Mouse (Mus musculus): ENCODE measurements at regions not wholly inside any gene's neighbourhood (a gene's known extent, or its start where the extent isn't known, plus 50 kb on each side); places are given as distances from the start of the nearest gene placed in this dataset.
A peak's percentile ranks its signal among the peaks of the same experiment; 100 is the strongest.

- no peak for DNase-seq
- Histone ChIP-seq H3K4me1 (ENCODE audit: control insufficient read depth, insufficient read depth, low read length) (peaks cover 2% of the 10 kb centered on the region; the same call in 1 of the 2 replicates), H3K4me3 (replicated peaks; ENCODE audit: extremely low read depth, low read depth, low read length) (no peak overlapping the region)
- 65% methylated on average over 15 of the region's 15 CpGs for WGBS
- TF ChIP-seq POLR2A (IDR thresholded peaks at IDR 0.05; ENCODE audit: borderline replicate concordance, extremely low read depth, low read depth, low read length) (no peak), CTCF (IDR thresholded peaks at IDR 0.05; ENCODE audit: insufficient read depth, low read length) (no peak)
Measured at GRCm38 (mm10) chr7:130059684-130060607, 460.2 kb downstream of the Ate1 start.

- Histone ChIP-seq H3K4me1 (ENCODE audit: control insufficient read depth, insufficient read depth, low read length) (peaks cover 4% of the 10 kb centered on the region), H3K4me3 (replicated peaks; ENCODE audit: extremely low read depth, low read depth, low read length) (no peak overlapping the region)
- TF ChIP-seq CTCF (IDR thresholded peaks at IDR 0.05; ENCODE audit: insufficient read depth, low read length) = no peak
- no peak for TF ChIP-seq POLR2A (IDR thresholded peaks at IDR 0.05; ENCODE audit: borderline replicate concordance, extremely low read depth, low read depth, low read length)
- WGBS = 46% methylated on average over 7 of the region's 7 CpGs
- DNase-seq = no peak
Measured at GRCm38 (mm10) chr7:130064500-130064899, 455.7 kb downstream of the Ate1 start.

GRCm38 (mm10) chr7:130068316-130068715, 451.9 kb downstream of the Ate1 start:
- no peak for TF ChIP-seq CTCF (IDR thresholded peaks at IDR 0.05; ENCODE audit: insufficient read depth, low read length)
- TF ChIP-seq POLR2A (IDR thresholded peaks at IDR 0.05; ENCODE audit: borderline replicate concordance, extremely low read depth, low read depth, low read length) = no peak
- WGBS = 50% methylated on average over 3 of the region's 3 CpGs
- no peak for DNase-seq
- Histone ChIP-seq H3K4me1 (ENCODE audit: control insufficient read depth, insufficient read depth, low read length) (peaks cover 6% of the 10 kb centered on the region), H3K4me3 (replicated peaks; ENCODE audit: extremely low read depth, low read depth, low read length) (no peak overlapping the region)

GRCm38 (mm10) chr7:130073388-130073787, 446.8 kb downstream of the Ate1 start:
- peaks cover 2% of the 10 kb centered on the region; the same call in 1 of the 2 replicates for H3K4me1 ChIP-seq (ENCODE audit: control insufficient read depth, insufficient read depth, low read length)
- TF ChIP-seq CTCF (IDR thresholded peaks at IDR 0.05; ENCODE audit: insufficient read depth, low read length) = no peak
- TF ChIP-seq POLR2A (IDR thresholded peaks at IDR 0.05; ENCODE audit: borderline replicate concordance, extremely low read depth, low read depth, low read length) = no peak
- 26% methylated on average over 11 of the region's 11 CpGs for WGBS
- no peak for DNase-seq
- H3K4me3 ChIP-seq (replicated peaks; ENCODE audit: extremely low read depth, low read depth, low read length) = no peak overlapping the region

GRCm38 (mm10) chr7:130073890-130074819, 446.0 kb downstream of the Ate1 start:
- Histone ChIP-seq H3K4me1 (ENCODE audit: control insufficient read depth, insufficient read depth, low read length) (peaks cover 2% of the 10 kb centered on the region; the same call in 1 of the 2 replicates), H3K4me3 (replicated peaks; ENCODE audit: extremely low read depth, low read depth, low read length) (peak overlapping the region; percentile 21)
- TF ChIP-seq CTCF (IDR thresholded peaks at IDR 0.05; ENCODE audit: insufficient read depth, low read length) (no peak), POLR2A (IDR thresholded peaks at IDR 0.05; ENCODE audit: borderline replicate concordance, extremely low read depth, low read depth, low read length) (no peak)
- DNase-seq = peak; percentile 45
- 20% methylated on average over 27 of the region's 27 CpGs for WGBS

GRCm38 (mm10) chr7:130082662-130083061, 437.5 kb downstream of the Ate1 start:
- H3K4me1 ChIP-seq (ENCODE audit: control insufficient read depth, insufficient read depth, low read length) = no peaks in the 10 kb centered on the region
- 93% methylated on average over 4 of the region's 4 CpGs for WGBS
- TF ChIP-seq CTCF (IDR thresholded peaks at IDR 0.05; ENCODE audit: insufficient read depth, low read length) (no peak), POLR2A (IDR thresholded peaks at IDR 0.05; ENCODE audit: borderline replicate concordance, extremely low read depth, low read depth, low read length) (no peak)
- H3K4me3 ChIP-seq (replicated peaks; ENCODE audit: extremely low read depth, low read depth, low read length) = no peak overlapping the region
- no peak for DNase-seq

- no peak overlapping the region for H3K4me3 ChIP-seq (replicated peaks; ENCODE audit: extremely low read depth, low read depth, low read length)
- DNase-seq = no peak
- no peaks in the 10 kb centered on the region for H3K4me1 ChIP-seq (ENCODE audit: control insufficient read depth, insufficient read depth, low read length)
Measured at GRCm38 (mm10) chr7:130085706-130086105, 434.5 kb downstream of the Ate1 start.

GRCm38 (mm10) chr7:130089896-130090610, 430.1 kb downstream of the Ate1 start:
- 88% methylated on average over 8 of the region's 8 CpGs for WGBS
- Histone ChIP-seq H3K4me1 (ENCODE audit: control insufficient read depth, insufficient read depth, low read length) (no peaks in the 10 kb centered on the region), H3K4me3 (replicated peaks; ENCODE audit: extremely low read depth, low read depth, low read length) (no peak overlapping the region)
- TF ChIP-seq CTCF (IDR thresholded peaks at IDR 0.05; ENCODE audit: insufficient read depth, low read length) = no peak
- TF ChIP-seq POLR2A (IDR thresholded peaks at IDR 0.05; ENCODE audit: borderline replicate concordance, extremely low read depth, low read depth, low read length) = no peak
- DNase-seq = no peak

More at GRCm38 (mm10) chr7:130085706-130086105, 434.5 kb downstream of the Ate1 start:
- TF ChIP-seq CTCF (IDR thresholded peaks at IDR 0.05; ENCODE audit: insufficient read depth, low read length) = no peak
- TF ChIP-seq POLR2A (IDR thresholded peaks at IDR 0.05; ENCODE audit: borderline replicate concordance, extremely low read depth, low read depth, low read length) = no peak

GRCm38 (mm10) chr7:130091942-130092341, 428.2 kb downstream of the Ate1 start:
- H3K4me1 ChIP-seq (ENCODE audit: control insufficient read depth, insufficient read depth, low read length) = no peaks in the 10 kb centered on the region
- WGBS = 56% methylated on average over 3 of the region's 3 CpGs
- DNase-seq = no peak
- no peak overlapping the region for H3K4me3 ChIP-seq (replicated peaks; ENCODE audit: extremely low read depth, low read depth, low read length)
- no peak for TF ChIP-seq POLR2A (IDR thresholded peaks at IDR 0.05; ENCODE audit: borderline replicate concordance, extremely low read depth, low read depth, low read length)
- no peak for TF ChIP-seq CTCF (IDR thresholded peaks at IDR 0.05; ENCODE audit: insufficient read depth, low read length)
